In the genomic region with DNA sequence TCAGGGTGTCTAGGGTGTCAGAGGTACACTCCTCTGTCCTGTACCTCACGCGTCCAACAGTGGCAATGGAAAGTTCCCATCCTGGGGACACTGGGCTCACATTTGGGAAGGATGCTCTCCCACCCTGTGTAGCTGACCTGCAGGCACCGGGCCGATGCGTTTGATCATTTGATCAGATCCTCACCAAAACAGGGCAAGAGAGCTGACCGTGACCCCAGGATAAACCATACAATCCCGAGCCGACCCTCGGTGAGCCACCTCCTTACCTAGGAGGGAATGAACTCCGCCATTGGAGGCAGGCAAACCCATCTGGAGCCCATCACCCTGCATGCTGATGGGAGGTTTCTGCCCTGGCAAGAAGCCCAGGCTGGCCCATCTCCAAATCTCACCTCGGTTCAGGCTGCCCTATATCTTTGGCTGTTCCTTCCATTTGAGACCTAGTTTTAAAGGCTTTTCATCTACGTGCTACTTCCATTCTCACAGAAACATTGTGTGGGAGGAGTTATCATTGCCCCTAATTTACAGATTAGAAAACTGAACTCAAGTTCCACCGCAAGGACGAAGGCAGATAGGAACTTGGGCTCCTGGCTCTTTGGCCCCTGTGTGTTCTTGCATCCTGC, we compare ENCODE assay signal across 8 mouse cellular contexts. TPM values are rescaled to one million over a fixed set of nuclear protein-coding genes. Genes with fewer than 3 reads are reported as not detected.
DNase-seq lines count a peak whose midpoint lies in the region.

No protein-coding gene starts in this region.

- intact Hi-C loops in left cerebral cortex, postnatal 10 days (cut with DNase I): loop anchor here (5.0 kb wide), 1 partner anchor 135 kb away; no protein-coding TSS in a partner anchor

- peak; percentile 31 for DNase-seq in layer of hippocampus, adult 11-12 months (ENCODE audit: low spot score)
- DNase-seq in layer of hippocampus, adult 9-10 months (ENCODE audit: low spot score): no peak
- peak; percentile 82 for DNase-seq in adrenal gland, postnatal 10 days
- DNase-seq in cerebellum, postnatal 36 days: peak; percentile 63 to 71
- DNase-seq in left cerebral cortex, postnatal 10 days (ENCODE audit: extremely low spot score in 1 of 2, low spot score in 2 of 2): peak; percentile 60 to 81
- DNase-seq in Muller cell, postnatal 12 days (ENCODE audit: inconsistent ontology term): no peak
- no peak for DNase-seq in lung, postnatal 25 days (ENCODE audit: low spot score)
- no peak for DNase-seq in c-Kit-positive CD71-positive TER-119-positive erythroid progenitor cells, embryonic 14.5 days (ENCODE audit: low spot score)

RNA-seq across cellular contexts. Expression of a gene that starts 3.9 kb away (rescaled TPM):
- total RNA-seq in adrenal gland, postnatal 10 days (2021): 1 to 10 TPM; 3.2 to 4.5 TPM
- 1 to 10 TPM; 2.6 to 2.7 TPM for total RNA-seq in left cerebral cortex, postnatal 10 days (2021)

RNA-seq across cellular contexts. Expression of a gene that starts 49.3 kb away (rescaled TPM):
- total RNA-seq in adrenal gland, postnatal 10 days (2021): 10 to 100 TPM; 70.8 to 71.5 TPM
- 100 to 1,000 TPM; 123 to 128 TPM for total RNA-seq in left cerebral cortex, postnatal 10 days (2021)

RNA-seq across cellular contexts. Expression of a gene that starts 52.3 kb away (rescaled TPM):
- 10 to 100 TPM; 71.2 to 89.2 TPM for total RNA-seq in adrenal gland, postnatal 10 days (2021)
- total RNA-seq in left cerebral cortex, postnatal 10 days (2021): 10 to 100 TPM in 1 of 2 experiments, 1 to 10 TPM in 1; 6.6 to 10.2 TPM

Comparison
In these comparisons a context has a peak if more than half of its experiments do, and no peak if none do; other contexts are left out.
1. DNase-seq: peak in layer of hippocampus, adult 11-12 months (single experiment), adrenal gland, postnatal 10 days (single experiment), cerebellum, postnatal 36 days (2 of 2) and left cerebral cortex, postnatal 10 days (2 of 2); none in layer of hippocampus, adult 9-10 months (single experiment), Muller cell, postnatal 12 days (single experiment), lung, postnatal 25 days (single experiment) and c-Kit-positive CD71-positive TER-119-positive erythroid progenitor cells, embryonic 14.5 days (single experiment).
2. RNA of a gene that starts 52.3 kb away (total RNA-seq): 71.2 to 89.2 TPM in adrenal gland, postnatal 10 days; 6.6 to 10.2 TPM in left cerebral cortex, postnatal 10 days; every median in the first group is over 4 times any median in the second.